Mouse (Mus musculus) adrenal gland, adult 8-10 months (tissue): ENCODE results near the gene Smad3. TPM values are rescaled to one million over a fixed set of nuclear protein-coding genes. Genes with fewer than 3 reads are reported as not detected.

Source experiments
- DNase-seq: peaks from one replicate; pipeline ENCODE4 v3.0.0; 2022
- total RNA-seq, 4 experiments: library from RNA; stranded (reverse); gene quantifications; 2 replicates each; pipeline ENCODE4 v1.2.4; 2022

The Smad3 gene
- total RNA-seq, 4 experiments from 2014 or later = 27.0 to 49.6 (median 37.1) TPM

- no peak for DNase-seq
These were observed 13.2 kb downstream of the Smad3 start for GRCm38 (mm10) chr9:63744595-63744994.

DNA sequence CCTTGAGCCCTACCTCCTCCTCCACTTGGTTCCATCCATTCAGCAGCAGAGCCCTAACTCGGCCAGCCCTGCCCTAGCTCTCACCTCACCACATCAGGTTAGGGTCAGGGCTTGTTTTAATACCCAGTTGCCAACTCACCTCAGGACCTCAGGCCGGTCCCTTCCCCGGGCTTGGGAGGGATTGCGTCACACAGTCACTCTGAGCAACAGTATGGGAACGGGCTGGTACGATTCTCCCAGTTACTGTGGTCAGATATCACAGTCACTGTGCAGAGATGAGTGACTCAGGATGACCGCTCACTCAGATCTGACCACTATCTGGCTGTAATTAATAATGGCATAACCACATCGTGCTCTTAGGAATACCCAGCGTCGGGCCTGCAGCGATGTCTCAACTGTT, 14.0 kb downstream of the Smad3 start:
- no peak for DNase-seq

DNA sequence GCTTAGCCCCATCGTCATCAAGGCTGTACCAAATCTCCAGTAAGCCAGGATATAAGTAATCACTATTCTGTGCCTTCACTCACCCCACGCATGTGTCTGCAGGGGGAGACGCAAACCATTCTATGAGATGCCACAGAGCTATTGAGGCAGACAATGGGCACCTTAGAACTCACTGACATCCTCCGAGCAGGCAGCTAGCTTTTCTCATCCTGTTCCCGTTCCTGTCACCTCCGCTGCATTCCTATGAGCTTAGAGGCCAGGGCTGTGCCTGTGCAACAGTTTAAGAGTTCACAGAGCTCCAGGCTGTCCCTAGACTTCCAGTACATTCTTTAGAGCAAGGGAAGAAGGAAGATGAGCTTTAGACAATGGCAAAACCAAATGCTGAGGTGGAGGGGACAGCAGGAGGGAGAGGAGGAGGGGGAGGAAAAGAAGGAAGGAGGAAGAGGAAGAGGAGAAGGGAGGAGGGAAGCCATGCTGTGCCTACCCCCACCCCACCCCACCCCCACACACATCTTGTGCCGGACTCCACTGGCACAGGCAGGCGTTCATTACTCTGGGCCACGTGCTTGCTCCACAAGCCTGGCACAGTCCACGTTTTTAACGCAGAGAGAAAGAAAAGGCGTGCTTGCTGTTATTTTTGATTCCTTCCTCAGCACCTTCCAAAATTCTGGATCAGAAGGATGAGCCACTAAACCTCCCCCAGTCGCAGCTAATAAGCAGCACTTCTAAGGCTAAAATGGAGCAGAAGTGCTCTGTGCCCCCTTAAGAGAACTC, 14.7 kb downstream of the Smad3 start:
- DNase-seq = no peak

DNA sequence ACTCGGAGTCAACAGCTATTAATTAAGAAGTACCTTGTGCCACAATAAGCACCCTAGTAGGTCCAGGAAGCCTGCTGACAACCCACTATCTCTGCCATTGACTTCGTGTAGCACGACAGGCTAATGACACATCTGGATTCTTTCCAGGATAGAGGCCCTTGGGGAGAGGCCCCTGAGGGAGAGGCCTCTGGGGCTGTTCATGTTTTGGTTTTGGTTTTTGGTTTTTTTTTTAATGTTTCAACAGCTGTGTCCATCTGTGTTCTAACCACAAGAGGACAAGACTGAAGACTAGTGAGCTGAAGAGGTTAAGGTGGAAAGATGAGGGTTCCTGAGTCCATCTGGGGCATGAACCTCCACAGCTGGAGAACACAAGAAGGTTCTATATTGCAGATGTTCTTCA, 15.5 kb downstream of the Smad3 start:
- DNase-seq = no peak

- no peak for DNase-seq
These were observed 16.0 kb downstream of the Smad3 start for GRCm38 (mm10) chr9:63741792-63742191.

- no peak for DNase-seq
These were observed 17.4 kb downstream of the Smad3 start for GRCm38 (mm10) chr9:63740320-63740841.

DNA sequence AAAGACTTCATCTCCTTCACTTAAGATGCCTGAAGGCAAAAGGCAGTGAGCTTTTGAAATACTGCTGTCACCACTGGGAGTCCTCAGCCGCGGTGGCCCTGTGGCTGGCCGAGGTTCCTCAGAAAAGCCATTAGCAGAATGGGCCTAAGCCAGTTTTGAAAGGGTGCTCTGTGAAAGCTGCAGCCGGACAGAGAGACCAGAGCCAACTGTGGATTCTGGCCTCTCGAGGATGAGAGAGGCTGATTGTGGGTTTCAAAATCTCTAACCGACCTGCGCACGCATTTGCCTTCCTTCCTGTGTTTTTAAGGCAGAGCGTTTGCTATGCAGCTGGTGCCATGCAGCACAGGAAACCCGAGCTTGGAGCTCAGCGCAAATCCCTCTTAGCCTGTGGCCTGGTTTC, 19.0 kb downstream of the Smad3 start:
- no peak for DNase-seq

GRCm38 (mm10) chr9:63738086-63738701, 19.6 kb downstream of the Smad3 start:
- DNase-seq = no peak

GRCm38 (mm10) chr9:63737426-63737931, 20.3 kb downstream of the Smad3 start:
- DNase-seq = no peak

GRCm38 (mm10) chr9:63734261-63734660, 23.5 kb downstream of the Smad3 start:
- no peak for DNase-seq

- DNase-seq = no peak
These were observed 25.1 kb downstream of the Smad3 start for GRCm38 (mm10) chr9:63732700-63733099.

DNA sequence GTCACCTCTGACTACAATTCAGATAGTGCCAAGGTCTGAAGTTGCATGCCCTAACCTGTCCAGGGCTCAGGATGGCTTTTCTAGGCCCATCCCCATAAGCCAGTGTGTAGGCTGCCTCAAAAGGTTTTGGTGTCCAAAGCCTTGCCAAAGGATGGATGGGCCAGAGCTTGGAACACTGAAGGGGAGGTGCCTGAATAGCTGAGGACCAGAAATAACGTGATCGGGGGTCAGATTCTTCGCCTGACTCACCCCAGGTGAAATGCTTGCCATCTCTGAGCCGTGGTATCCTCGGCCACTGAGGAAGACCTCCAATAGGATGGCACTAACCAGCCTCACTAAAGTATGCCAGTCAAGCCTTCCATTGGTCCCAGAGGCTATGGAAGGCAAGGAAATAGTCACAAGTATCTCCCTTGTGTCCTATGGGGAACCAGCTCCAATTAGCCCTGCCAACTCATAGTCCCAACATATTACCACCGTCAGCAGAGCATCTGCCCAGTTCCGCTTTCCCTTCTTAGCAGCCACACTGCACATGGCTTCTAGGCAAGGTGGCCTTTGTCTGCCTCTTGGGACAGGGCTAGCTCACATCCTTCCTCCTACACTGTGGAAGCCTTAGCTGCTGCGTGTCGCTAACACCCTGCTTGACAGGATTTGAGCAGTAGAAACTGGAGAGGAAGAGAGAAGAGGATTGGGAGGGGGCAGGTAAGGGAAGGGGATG, 26.5 kb downstream of the Smad3 start:
- DNase-seq = no peak

DNA sequence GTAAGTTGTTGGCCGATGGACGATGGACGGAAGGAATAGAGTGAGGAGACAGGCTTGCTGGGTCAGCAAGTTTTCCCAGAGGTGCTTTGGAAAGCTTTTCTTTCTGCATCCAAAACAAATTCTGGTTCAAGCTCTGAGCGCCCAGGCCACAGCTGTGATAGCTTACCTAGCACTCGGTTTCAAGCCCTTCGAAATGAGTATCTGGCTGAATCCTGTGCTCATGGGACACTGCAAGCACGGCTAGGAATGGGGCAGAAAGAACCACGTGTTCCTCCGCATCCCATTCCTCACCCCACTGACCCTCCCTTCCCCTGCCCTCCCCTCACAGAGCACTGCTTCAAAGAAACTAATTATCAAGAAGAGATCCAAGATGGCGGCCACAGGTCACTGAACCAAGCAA, 28.8 kb downstream of the Smad3 start:
- no peak for DNase-seq

GRCm38 (mm10) chr9:63727070-63727469, 30.7 kb downstream of the Smad3 start:
- DNase-seq = no peak

DNA sequence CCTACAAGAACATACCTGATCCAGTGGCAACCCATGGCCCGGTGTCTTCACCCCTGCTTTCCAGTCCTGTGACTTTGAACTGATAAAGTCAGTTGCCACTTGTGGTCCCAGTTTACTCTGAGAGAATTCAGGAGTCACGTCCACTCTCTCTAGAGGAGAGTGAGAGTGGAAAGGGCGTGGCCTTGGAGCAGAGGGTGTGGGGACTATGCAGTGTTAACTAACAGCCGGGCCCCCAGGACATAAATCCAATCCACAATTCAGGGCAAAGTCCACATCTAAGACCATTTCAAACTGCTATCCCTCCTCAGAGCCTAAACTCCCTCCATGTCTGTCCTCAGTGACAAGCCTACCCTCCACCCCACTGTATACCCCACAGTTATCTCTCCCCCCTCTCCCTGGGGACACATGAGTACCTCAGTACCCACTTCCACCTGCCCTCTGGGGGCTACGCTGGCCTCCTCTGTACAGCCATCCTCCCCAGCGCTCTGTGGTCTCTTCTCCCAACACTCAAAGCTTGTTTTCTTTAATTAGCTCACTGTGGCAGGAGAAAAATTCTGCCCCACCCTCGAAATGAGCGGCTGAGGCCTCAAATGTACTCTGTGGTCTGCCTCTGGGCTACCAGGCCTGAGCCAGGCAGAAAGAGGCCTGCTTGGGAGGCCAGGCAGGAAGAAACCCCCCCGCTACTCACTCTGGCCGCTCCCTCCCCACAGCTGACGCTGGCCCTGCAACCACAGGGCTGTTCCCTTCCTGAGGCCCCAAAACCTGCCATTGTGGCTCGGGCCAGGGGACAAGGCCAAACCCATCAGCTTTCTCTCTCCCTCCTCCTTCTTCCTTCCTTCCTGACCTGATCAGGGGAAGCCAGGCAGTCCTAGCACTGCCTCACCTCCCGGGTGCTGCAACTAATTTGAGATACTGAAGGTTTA, 31.4 kb downstream of the Smad3 start:
- DNase-seq = no peak

DNA sequence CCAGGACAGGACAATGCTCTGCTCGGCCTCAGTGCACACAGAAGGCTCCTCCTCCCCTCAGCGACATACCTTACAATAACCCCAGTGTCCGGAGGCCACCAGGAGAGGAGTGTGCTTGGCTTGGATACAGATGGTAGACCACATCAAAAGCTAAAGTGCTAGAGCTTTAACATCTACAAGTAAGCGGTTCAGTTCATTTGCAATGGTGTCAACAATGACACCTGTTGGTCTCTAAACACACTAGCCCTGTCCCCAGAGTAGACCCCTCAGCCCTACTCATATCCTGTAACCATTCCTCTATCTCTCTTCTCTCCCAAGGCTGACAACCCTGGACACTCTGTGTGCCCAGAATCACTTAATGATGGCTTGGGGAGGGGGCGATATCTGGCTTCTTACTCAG, 33.0 kb downstream of the Smad3 start:
- no peak for DNase-seq

GRCm38 (mm10) chr9:63722918-63723317, 34.9 kb downstream of the Smad3 start:
- no peak for DNase-seq

DNA sequence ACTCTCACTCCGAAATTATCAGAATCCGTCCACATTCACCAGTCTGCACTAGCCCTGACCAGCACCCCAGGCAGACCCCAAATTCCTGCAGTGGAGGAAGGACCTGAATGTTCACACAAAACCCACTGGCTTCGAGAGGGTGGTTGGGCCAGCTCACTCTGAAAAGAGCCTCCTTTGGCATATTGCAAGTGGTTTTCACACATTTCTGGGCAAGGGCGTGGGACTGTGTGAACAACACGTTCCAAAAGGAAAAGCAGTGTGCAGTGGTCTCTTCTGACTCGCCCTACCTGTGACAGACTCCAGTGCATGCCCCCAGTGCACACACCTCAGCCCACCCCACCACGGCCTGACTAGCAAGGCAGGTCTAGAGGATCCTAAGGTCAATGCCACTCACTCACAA, 35.4 kb downstream of the Smad3 start:
- DNase-seq = no peak

GRCm38 (mm10) chr9:63721573-63722275, 36.1 kb downstream of the Smad3 start:
- DNase-seq = no peak

GRCm38 (mm10) chr9:63720715-63721114, 37.1 kb downstream of the Smad3 start:
- no peak for DNase-seq

DNA sequence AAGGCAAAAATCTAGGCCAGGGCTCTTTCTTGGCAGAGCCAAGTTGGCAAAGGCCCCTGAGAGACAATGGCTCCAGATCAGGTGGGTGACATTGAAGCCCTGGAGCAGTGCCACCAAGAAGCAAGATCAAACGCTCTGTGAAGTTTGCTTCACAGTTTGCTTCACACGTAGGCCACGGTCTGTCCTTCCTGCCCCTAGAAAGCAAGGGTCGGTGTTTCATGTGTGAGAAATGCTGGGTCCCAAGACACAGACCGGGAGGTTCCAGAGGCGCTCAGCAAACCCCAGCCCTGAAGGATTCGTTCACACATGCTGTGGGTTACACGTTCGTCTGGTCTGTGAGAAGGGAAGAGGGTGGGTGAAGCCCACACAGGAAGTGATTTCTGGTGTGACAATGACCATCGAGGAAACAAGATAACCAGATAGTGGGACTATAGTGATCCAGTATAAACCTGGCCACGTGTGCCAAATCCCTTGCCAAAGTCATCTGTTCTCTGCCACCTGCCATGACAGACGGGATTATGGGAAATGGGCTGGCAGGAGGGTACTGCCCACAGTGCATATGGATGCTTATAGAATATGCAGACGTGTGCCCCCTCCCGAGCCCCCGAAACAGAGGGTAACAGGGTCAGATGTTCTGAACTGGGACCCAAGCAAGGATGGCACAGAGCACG, 37.9 kb downstream of the Smad3 start:
- DNase-seq = no peak
